Mouse (Mus musculus): ENCODE results near the gene Ippk. TPM values are rescaled to one million over a fixed set of nuclear protein-coding genes. Genes with fewer than 3 reads are reported as not detected.

The Ippk gene
- total and polyA plus RNA-seq, 3 experiments = 2.3 to 15.8 (median 4.5) TPM

- Histone ChIP-seq H3K4me3 (ENCODE audit: low read depth, low read length) (no peak overlapping the region), H3K9me3 (replicated peaks) (no peaks in the 10 kb centered on the region), H3K36me3 (replicated peaks) (peaks cover 94% of the 10 kb centered on the region), H3K4me1 (ENCODE audit: insufficient read depth, low read depth, low read length) (no peaks in the 10 kb centered on the region), H3K27me3 (ENCODE audit: insufficient read depth, low read length) (no peaks in the 10 kb centered on the region)
- DNase-seq (ENCODE audit: low spot score) (no peak), ATAC-seq (ENCODE audit: extremely low read depth, insufficient number of reproducible peaks, low FRiP score, poor library complexity, severe bottlenecking) (no peak)
- TF ChIP-seq TAL1 (conservative IDR thresholded peaks at IDR 0.05; ENCODE audit: low read depth, low read length) (no peak), GATA2 (IDR thresholded peaks at IDR 0.05; ENCODE audit: borderline replicate concordance, low read depth, low read length) (no peak), POLR2AphosphoS5 (IDR thresholded peaks at IDR 0.05; ENCODE audit: insufficient replicate concordance, low read depth, low read length) (no peak), CTCF (IDR thresholded peaks at IDR 0.05; ENCODE audit: low read depth, low read length) (no peak), GATA1 (IDR thresholded peaks at IDR 0.05; ENCODE audit: borderline replicate concordance, low read length) (no peak)
Measured at GRCm38 (mm10) chr13:49461458-49462132, 40.5 kb downstream of the Ippk start.

- DNase-seq (ENCODE audit: low spot score) (no peak), ATAC-seq (ENCODE audit: extremely low read depth, insufficient number of reproducible peaks, low FRiP score, poor library complexity, severe bottlenecking) (no peak)
- TF ChIP-seq TAL1 (conservative IDR thresholded peaks at IDR 0.05; ENCODE audit: low read depth, low read length) (no peak), POLR2AphosphoS5 (IDR thresholded peaks at IDR 0.05; ENCODE audit: insufficient replicate concordance, low read depth, low read length) (no peak), CTCF (IDR thresholded peaks at IDR 0.05; ENCODE audit: low read depth, low read length) (no peak), GATA1 (IDR thresholded peaks at IDR 0.05; ENCODE audit: borderline replicate concordance, low read length) (no peak), GATA2 (IDR thresholded peaks at IDR 0.05; ENCODE audit: borderline replicate concordance, low read depth, low read length) (no peak)
- peaks cover 93% of the 10 kb centered on the region for H3K36me3 ChIP-seq (replicated peaks)
- no peaks in the 10 kb centered on the region for H3K4me1 ChIP-seq (ENCODE audit: insufficient read depth, low read depth, low read length)
- no peaks in the 10 kb centered on the region for H3K9me3 ChIP-seq (replicated peaks)
- no peaks in the 10 kb centered on the region for H3K27me3 ChIP-seq (ENCODE audit: insufficient read depth, low read length)
- no peak overlapping the region for H3K4me3 ChIP-seq (ENCODE audit: low read depth, low read length)
Measured at GRCm38 (mm10) chr13:49462921-49463320, 41.9 kb downstream of the Ippk start.

- Histone ChIP-seq H3K36me3 (replicated peaks) (peaks cover 87% of the 10 kb centered on the region), H3K4me3 (ENCODE audit: low read depth, low read length) (no peak overlapping the region), H3K4me1 (ENCODE audit: insufficient read depth, low read depth, low read length) (peaks cover 3% of the 10 kb centered on the region; the same call in 1 of the 2 replicates), H3K9me3 (replicated peaks) (no peaks in the 10 kb centered on the region), H3K27me3 (ENCODE audit: insufficient read depth, low read length) (no peaks in the 10 kb centered on the region)
- DNase-seq (ENCODE audit: low spot score) = no peak
- ATAC-seq (ENCODE audit: extremely low read depth, insufficient number of reproducible peaks, low FRiP score, poor library complexity, severe bottlenecking) = no peak
- TF ChIP-seq GATA2 (IDR thresholded peaks at IDR 0.05; ENCODE audit: borderline replicate concordance, low read depth, low read length) (no peak), TAL1 (conservative IDR thresholded peaks at IDR 0.05; ENCODE audit: low read depth, low read length) (no peak), GATA1 (IDR thresholded peaks at IDR 0.05; ENCODE audit: borderline replicate concordance, low read length) (no peak)
Measured at GRCm38 (mm10) chr13:49465875-49466274, 44.8 kb downstream of the Ippk start.

GRCm38 (mm10) chr13:49466393-49467075 lies 45.5 kb downstream of the Ippk start:
- Histone ChIP-seq H3K36me3 (replicated peaks) (peaks cover 87% of the 10 kb centered on the region), H3K4me1 (ENCODE audit: insufficient read depth, low read depth, low read length) (peaks cover 3% of the 10 kb centered on the region; the same call in 1 of the 2 replicates), H3K27me3 (ENCODE audit: insufficient read depth, low read length) (no peaks in the 10 kb centered on the region), H3K4me3 (ENCODE audit: low read depth, low read length) (no peak overlapping the region), H3K9me3 (replicated peaks) (no peaks in the 10 kb centered on the region)
- DNase-seq (ENCODE audit: low spot score) = no peak
- no peak for TF ChIP-seq TAL1 (conservative IDR thresholded peaks at IDR 0.05; ENCODE audit: low read depth, low read length)
- no peak for TF ChIP-seq GATA2 (IDR thresholded peaks at IDR 0.05; ENCODE audit: borderline replicate concordance, low read depth, low read length)
- TF ChIP-seq CTCF (IDR thresholded peaks at IDR 0.05; ENCODE audit: low read depth, low read length) = no peak
- no peak for ATAC-seq (ENCODE audit: extremely low read depth, insufficient number of reproducible peaks, low FRiP score, poor library complexity, severe bottlenecking)

- no peak for TF ChIP-seq POLR2AphosphoS5 (IDR thresholded peaks at IDR 0.05; ENCODE audit: insufficient replicate concordance, low read depth, low read length)
- no peak for TF ChIP-seq TAL1 (conservative IDR thresholded peaks at IDR 0.05; ENCODE audit: low read depth, low read length)
- no peak for TF ChIP-seq GATA2 (IDR thresholded peaks at IDR 0.05; ENCODE audit: borderline replicate concordance, low read depth, low read length)
- no peak for TF ChIP-seq GATA1 (IDR thresholded peaks at IDR 0.05; ENCODE audit: borderline replicate concordance, low read length)
- no peak for TF ChIP-seq CTCF (IDR thresholded peaks at IDR 0.05; ENCODE audit: low read depth, low read length)
- no peak overlapping the region for H3K4me3 ChIP-seq (ENCODE audit: low read depth, low read length)
- H3K36me3 ChIP-seq (replicated peaks) = peaks cover 85% of the 10 kb centered on the region
- ATAC-seq (ENCODE audit: extremely low read depth, insufficient number of reproducible peaks, low FRiP score, poor library complexity, severe bottlenecking) (no peak), DNase-seq (ENCODE audit: low spot score) (no peak)
- H3K27me3 ChIP-seq (ENCODE audit: insufficient read depth, low read length) = no peaks in the 10 kb centered on the region
- peaks cover 3% of the 10 kb centered on the region; the same call in 1 of the 2 replicates for H3K4me1 ChIP-seq (ENCODE audit: insufficient read depth, low read depth, low read length)
- no peaks in the 10 kb centered on the region for H3K9me3 ChIP-seq (replicated peaks)
Measured at GRCm38 (mm10) chr13:49467585-49467984, 46.5 kb downstream of the Ippk start.

- Histone ChIP-seq H3K4me1 (ENCODE audit: insufficient read depth, low read depth, low read length) (peaks cover 3% of the 10 kb centered on the region; the same call in 1 of the 2 replicates), H3K9me3 (replicated peaks) (no peaks in the 10 kb centered on the region)
- TF ChIP-seq POLR2AphosphoS5 (IDR thresholded peaks at IDR 0.05; ENCODE audit: insufficient replicate concordance, low read depth, low read length) (no peak), GATA1 (IDR thresholded peaks at IDR 0.05; ENCODE audit: borderline replicate concordance, low read length) (no peak), CTCF (IDR thresholded peaks at IDR 0.05; ENCODE audit: low read depth, low read length) (no peak), GATA2 (IDR thresholded peaks at IDR 0.05; ENCODE audit: borderline replicate concordance, low read depth, low read length) (no peak)
Measured at GRCm38 (mm10) chr13:49469002-49469401, 48.0 kb downstream of the Ippk start.

More at GRCm38 (mm10) chr13:49469002-49469401, 48.0 kb downstream of the Ippk start:
- Histone ChIP-seq H3K27me3 (ENCODE audit: insufficient read depth, low read length) (no peaks in the 10 kb centered on the region), H3K36me3 (replicated peaks) (peaks cover 78% of the 10 kb centered on the region), H3K4me3 (ENCODE audit: low read depth, low read length) (no peak overlapping the region)
- ATAC-seq (ENCODE audit: extremely low read depth, insufficient number of reproducible peaks, low FRiP score, poor library complexity, severe bottlenecking) (no peak), DNase-seq (ENCODE audit: low spot score) (no peak)

Measured in G1E (cell line).